Mouse (Mus musculus) spleen, adult 12 weeks (tissue): Measurements from ENCODE around the gene Src.
"Not testable (repeated sequence)": the region's sequence is repeated elsewhere in the genome, so short reads cannot be mapped to it uniquely, and the experiment has no call there.

ENCODE experiments used
- DNase-seq: peaks from one replicate; pipeline ENCODE4 v3.0.0; 2022; ENCODE audit warnings: low spot score

Src gene

DNA sequence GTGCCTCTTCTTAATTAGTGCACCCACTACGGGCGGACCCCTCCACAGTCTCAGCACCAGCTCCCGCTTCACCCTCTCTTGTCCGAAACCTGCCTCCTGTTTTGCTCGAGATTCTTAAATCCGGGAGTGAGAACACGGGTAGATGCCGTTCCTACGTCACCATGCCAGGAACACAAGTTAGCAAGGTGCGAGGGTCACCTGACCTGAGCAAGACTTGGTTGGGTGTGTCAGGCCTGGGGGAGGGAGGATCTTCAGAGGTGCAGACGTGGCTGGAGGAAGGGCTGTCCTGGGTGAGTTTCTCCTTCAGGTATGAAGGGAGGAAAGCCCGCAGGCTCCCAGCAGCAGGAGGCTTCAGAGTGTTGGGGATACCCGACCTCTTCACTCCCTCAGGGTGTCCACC, at the start of gene Src:
Src (plus strand) TSS at position 239 of the 400 bp plus-strand sequence.
- DNase-seq = no peak

DNA sequence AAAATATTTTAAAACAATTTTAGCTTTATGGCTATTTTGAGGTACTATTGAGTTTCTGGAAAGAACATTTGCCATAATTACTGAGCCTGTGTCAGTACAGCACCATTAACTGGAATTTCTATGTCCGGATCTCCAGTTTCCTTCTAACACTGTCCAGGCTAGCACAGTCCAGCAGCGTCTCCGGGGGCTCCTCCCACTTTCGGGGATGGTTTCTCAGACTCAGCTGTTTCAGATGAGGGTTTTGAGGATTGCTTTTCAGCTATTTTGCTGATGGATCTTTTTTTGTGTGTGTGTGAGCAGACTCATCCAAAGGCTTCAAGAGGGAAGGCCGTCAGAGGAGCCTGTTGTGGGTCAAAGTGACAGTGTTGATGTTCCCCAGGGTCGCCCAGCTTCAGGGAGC, 46.5 kb upstream of the Src start:
- no peak for DNase-seq

DNA sequence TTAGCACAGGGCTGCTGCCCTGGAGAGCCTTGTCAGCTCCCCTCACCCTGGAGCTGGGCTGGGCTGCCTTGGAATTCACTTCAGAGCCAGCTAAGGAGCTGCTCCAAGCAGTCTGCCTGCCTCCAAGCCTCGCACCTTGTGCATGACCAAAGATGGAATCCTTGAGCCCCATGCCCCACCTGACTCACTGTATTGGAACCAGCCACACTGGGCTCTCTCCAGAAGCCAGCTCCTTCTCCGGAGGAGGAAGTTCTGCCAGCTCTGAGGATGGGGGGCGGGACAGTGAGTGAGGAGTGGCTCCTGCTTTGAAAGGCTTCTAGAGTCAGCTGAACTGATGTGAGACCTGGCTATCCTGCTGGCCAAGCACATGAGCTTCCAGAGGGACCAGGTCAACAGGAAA, 44.6 kb upstream of the Src start:
- DNase-seq = no peak

DNA sequence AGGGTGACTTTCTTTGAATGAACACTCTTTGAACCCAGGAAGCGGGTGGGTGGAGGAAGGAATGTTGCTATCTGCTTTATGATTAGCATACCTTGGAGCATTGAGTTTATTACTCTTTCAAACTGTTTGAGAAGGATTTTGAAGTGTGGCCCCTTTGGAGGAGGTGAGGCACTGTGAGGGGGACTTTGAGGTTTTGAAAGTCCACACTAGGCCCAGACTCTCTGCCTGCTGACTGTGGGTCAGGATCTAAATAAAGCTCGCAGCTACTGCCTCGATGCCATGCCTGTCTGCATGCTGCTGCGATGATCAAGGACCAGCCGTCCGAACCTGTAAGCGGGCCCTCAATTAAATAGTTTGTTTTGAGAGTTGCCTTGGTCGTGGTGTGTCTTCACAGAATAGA, 43.2 kb upstream of the Src start:
- DNase-seq = no peak

DNA sequence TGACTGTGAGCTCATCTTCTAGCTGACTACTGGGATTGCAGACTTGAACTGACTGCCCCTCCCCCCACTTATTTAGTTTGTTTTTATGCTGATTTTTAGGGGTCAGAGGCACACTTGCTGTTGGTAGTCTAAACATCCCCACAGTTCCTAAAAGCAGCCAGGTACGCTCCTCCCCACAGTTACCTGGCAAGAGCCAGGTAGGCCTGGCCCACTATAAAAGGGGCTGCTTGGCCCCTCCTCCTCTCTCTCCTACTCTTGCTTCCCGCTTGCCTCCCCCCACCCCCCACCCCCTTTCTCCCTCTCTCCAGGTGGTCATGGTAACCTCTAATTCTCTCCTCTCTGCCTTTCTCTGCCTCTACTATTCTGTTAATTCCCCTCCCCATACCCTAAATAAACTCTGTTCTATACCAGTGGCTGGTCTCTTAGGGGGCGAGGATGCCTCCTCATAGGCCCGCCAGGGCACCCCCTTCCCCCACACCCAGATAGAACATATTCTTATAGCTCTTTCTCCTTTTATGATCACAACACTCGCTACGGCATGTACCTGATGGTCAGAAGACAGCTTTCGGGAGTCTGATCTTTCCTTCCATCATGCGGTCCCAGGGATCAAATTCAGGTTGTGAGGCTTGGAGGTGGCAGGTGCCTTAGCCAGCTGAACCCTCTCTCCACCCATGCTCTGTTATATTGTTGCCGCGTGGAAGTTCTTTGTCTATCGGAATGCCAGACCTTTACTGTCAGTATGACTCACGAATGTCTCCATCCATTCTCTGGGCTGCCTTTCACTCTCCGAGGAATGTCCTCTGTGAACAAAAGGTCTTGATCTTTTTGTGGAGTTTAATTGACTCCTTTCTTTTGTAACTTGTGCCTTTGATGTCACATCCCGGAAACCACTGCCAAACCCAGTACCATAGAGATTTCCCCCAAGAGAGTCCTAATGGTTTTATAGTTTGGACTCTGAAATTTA, 42.2 kb upstream of the Src start:
- DNase-seq = no peak

DNA sequence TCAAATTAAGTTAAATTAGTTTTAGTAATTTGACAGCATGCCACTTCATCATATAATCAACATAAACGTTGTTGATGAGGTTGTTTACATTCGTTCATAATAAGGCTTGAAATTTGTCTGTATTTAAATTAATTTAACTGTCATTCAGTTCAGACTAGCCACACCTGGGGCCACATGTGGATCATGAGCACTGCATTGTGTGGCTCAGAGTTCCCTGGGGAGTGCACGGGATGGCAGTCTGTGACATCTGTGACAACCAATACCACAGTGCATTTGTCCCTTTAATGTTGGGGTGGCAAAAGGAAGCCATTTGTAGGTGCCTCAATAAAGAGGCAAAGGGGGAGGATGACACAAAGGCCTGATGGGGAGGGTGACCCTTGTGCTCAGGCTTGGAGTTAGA, 41.2 kb upstream of the Src start:
- no peak for DNase-seq

DNA sequence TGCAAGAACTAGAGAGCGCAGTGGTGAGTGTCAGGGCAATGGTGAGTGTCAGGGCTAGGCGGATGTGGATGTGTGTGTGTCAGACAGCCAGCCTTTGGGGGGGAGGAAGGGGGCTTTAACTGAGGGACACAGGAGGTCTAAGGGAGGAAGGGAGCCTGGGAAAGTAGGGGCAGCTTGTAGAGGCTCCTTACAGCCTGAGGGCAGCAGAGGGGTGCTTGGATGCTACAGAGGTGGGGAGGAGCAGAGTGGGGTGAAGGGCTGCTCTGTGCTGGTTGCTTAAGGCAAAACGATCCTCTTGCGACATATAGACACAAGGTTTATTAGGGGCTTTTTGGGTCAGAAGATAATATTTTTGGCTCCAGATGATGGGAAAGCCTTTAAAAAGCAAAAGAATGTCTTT, 33.4 kb upstream of the Src start:
- DNase-seq = no peak

DNA sequence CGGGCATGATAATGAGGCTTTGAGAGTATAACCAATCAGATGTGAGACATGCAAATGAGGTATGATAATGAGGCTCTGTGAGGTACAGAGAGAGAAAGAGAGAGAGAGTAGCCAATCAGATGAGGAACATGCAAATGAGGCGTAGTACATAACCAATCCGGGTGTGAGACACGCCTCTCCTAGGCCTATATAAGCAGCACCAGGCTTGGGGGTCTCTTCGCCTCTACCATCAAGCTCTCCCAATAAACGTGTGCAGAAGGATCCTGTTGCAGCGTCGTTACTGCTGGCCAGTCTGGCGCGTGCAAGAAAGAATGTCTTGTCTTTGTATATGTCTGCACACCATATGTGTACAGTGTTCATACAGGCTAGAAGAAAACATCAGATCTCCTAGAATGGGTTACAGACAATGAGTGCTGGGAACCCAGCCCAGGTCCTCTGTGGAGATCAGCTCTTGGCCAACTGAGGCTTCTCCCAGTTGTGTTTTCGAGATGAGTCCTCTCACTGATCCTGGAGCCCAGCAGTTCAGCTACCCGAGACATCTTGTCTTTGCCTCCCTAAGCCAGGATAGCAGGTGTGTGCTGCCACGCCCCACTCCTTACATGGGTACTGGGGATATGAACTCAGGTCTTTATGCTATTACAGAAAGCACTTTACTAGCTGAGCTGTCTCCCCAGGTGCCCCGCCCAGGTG, 29.2 kb upstream of the Src start:
- not testable (repeated sequence) for DNase-seq

DNA sequence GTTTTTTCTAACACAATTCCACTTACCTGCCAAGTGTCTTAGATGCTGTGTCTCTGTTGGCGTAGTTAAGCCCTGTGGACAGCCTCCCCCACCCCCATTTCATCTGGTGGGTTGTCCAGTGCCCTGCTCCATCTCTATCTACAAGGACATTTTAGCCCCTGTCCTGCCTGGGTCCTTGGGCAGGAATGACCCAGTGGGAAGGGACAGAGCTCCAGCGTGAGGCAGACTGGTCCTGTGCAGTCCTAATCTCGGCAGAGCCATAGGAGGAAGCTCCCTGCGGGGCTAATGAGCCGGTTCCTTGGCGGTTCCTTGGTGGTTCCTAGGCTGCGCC, 28.7 kb upstream of the Src start:
- no peak for DNase-seq

DNA sequence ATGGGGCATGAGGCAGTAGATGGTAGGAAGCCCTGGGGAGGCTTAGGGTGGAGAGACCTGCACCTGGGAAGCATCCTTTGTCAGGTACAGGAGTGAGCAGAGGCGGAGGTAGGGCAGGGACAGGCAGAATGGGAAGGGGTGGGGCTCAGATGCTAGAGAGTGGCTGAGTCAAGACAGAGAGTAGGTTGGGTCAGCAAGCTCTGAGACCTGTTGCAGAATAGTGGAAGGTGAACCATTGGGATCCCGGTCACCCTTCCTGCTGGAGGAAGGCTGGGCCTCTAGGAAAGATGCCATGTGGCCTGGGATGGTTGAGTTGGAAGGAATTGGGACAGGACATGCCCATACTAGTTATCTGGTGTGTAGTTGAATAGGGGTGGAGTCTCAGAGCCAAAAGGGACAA, 25.9 kb upstream of the Src start:
- DNase-seq = no peak

DNA sequence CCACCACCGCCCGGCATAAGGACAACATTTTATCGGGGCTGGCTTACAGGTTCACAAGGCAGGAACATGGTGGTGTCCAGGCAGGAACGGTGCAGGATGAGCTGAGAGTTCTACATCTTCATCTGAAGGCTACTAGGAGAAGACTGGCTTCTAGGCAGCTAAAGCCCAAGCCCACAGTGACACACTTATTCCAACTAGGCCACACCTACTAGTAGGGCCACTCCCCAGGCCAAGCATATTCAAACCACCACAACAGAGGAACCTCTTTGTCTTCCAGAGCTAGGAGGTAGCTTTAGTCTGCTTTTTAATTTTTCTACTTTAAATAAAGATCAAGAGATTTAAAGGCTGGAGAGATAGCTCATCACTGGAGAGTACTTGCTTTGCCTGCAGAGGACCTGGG, 24.7 kb upstream of the Src start:
- no peak for DNase-seq

DNA sequence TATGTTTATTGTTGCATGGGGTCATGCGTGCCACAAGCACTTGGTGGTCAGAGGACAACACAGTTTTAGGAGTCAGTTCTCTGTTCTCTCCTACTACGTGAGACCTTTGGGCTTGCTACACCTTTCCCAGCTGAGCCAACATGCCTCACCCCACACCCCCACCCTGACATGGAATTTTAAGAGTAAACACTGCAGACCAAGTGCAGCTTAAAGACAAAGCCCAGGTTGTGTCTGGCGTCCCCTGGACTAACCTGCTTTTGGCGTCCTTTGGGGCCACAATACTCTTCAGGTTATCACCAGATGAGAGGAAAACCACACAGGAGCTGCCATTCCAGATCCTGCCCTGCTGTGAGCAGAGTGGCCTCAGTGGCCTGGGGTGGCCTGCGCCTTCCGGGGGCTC, 23.4 kb upstream of the Src start:
- no peak for DNase-seq

DNA sequence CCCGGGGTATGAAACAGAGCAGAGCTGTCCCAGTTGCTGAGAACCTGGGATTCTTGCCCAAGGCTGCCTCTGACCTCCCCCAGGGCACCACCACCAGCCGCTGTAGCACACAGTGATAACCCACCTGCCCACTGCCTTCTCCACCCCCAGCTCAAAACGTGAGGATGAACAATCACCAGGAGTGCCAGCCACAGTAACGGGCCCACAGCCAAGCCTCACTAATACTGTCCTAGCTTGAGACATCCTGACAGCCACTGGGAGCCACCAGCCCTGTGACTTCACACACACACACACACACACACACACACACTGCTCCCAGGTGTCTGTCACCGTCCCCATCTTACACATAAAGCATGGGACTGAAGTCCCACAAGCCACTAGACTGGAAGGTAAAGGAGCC, 22.9 kb upstream of the Src start:
- DNase-seq = no peak

DNA sequence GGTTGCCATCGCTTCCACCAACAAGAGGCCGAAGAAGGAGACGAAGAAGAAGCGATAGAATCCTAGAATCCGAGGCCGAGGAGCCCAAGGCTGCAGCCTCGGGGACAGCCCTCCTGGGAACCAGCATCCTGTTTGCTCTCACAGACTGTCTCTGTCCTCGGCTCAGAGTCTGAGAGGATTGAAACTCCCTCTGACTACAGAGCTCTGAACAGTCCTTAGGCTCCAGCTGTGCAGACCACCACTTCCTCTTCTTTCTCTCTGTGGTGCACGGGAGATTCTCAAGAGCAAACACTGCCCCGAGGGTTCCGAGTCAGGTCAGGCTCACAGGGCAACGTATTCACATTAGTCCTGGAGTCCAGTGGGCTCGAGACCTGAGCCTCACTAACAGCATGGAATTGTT, 22.3 kb upstream of the Src start:
- DNase-seq = no peak

DNA sequence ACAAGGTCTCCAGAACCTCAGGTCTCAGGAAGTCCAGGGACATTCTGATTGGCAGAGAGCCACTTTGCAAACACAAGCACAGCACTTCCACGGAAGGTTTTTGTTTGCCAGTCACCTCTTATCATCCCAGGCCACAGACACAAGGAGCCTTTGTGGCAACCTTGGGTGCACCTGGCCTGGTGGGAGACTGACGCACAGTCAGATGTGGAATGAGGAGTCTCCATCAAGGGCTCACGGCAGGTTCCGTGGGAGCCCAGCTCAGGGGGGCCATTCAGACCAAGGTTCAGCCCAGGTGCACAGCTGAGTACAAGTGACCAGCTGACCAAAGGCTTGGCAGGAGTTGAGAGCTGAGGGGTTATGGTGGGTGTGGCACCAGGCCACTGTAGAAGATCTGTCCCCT, 20.9 kb upstream of the Src start:
- no peak for DNase-seq

DNA sequence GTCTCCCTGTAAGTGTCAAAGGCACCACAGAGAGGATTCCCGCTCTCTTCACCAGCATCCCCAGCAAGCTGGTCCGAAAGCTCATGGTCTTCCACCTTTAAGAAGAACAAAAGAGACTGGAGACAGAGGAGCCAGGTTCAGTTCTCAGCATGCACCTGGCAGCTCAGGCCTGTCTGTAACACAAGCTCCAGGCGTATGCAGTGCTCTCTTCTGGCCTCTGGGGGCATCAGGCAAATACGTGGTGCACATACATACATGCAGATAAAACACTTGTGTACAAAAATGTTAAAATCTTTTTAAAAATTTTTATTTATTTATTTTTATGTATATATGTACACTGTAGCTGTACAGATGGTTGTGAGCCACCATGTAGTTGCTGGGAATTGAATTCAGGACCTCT, 19.7 kb upstream of the Src start:
- no peak for DNase-seq

DNA sequence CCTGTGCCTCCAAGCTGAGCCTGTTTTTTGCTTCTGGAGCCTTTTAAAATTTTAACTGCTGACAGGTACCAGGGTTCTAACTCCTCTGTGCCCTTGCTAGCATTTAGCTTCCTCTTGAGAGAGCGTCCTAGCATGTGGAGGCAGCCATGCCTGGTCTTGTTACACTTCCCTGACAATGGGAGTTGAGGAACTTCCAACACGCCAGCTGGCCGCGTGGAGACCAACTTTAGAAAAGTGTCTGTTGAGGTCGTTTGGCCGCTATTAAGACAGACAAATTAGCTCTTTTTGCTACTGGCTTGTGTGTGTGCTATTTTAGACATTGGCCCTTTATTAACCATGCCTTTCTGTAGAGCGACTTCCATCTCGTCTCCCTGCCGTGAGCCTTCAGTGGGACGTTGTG, 18.4 kb upstream of the Src start:
- no peak for DNase-seq

DNA sequence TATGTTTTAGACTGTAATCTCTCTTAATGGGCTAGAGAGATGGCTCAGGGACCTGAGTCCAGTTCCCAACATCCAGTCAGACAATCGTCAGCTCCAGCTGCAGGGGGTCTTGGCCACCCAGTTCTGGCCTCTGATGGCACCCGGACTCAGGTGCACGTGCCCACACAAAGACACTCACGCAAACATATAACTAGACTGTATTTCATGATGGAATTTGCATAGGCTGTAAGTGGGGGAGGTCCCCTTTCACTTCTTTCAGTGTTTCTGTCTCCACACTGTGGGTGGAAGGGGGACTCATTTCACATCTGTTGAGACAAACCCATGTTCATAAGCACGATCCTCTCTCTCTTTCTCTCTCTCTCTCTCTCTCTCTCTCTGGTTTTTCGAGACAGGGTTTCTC, 17.8 kb upstream of the Src start:
- DNase-seq = no peak

DNA sequence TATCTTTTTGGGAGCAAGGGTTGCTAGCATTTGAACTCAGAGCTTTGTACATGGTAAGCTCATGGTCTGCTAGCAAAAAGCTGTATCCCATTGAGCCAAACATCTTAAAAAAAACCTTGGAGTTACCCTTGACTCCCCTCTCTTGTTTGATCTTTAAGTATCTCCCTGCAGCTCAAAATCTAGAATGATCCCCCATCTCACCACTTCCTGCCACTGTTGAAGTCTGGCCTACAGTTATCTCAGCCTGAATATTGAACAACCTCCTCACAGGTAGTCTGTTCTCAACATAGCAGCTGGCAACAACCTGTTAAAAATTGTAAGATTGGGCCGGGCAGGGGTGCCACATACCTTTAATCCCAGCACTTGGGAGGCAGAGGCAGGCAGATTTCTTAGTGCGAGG, 17.0 kb upstream of the Src start:
- DNase-seq = no peak

DNA sequence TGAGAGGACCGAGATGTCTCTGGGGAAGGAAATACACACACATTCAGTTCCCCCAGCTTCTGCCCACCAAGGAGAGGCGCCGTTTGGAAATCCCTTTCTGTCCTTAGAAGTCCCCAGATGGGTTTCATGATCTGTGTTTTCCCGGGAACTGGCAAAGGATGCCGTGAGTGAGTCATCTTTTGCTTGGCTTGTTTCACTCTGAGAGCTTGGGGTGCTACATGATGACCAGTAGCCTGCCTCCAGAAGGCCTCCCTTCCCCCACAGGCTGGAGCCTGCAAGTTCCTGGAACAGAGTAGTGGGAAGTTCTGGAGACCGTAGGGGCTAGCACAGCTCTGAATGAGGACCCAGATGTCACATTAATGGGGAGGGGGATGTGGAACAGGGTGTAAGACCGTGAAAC, 10.6 kb upstream of the Src start:
- no peak for DNase-seq

DNA sequence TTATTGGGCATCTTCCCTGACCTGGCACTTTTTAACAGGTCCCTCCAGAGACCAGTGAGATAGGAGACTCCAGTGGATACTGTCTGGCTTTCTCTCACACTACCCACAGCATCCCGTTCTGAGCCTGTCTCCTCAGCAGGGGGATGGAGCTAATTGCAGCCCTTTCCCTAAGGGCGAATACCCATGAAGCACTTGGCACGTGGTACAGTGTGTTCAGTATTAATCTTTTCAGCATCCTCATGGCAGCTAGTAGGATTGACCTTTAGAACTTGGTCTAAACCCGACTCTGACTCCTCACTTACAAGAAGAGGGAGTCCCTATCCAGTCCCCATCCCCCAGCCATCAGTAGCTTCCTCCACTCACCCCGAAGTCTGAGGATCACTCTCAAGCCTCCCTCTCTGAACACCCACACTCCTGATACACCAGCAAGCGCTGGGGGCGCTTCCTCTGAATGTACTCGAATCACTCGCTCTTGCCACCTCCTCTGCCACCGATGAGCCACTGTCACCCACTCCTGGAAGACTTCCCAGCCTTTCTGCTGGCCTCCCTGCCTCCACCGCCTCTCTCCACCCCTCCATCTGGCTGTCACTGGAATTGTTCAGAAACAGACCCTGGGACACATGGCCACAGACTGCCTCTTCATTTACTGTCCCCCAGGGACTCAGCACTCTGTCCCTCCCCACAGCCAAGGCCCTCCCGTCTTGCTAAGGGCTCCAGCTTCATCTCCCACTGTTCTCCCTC, 8.3 kb upstream of the Src start:
- DNase-seq = no peak

DNA sequence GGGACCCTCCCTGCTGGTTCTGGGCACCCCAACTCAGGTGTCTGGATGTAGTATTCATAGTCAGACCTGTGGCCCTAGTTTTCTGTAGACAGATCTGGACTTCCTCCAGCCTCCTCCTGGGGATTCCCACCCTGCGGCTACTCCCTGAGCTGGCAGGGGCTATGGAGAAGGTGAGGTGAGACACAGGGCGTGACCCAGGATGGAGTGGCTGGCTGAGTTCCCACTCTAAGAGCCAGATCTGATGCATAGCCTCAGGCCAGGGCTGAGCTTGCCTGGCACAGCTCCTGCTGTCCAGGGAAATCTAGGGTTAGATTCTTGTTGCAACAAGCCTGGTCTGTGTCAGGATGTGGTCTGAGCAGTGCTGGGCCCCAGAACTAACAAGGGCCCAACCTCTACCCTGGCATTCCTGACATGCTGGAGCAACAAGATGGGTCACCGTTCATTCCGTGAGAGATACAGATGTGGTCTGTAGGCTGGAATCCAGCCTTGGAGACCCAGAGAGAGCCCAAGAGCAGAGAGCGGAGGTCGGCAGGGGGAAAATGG, 7.0 kb upstream of the Src start:
- DNase-seq = no peak

DNA sequence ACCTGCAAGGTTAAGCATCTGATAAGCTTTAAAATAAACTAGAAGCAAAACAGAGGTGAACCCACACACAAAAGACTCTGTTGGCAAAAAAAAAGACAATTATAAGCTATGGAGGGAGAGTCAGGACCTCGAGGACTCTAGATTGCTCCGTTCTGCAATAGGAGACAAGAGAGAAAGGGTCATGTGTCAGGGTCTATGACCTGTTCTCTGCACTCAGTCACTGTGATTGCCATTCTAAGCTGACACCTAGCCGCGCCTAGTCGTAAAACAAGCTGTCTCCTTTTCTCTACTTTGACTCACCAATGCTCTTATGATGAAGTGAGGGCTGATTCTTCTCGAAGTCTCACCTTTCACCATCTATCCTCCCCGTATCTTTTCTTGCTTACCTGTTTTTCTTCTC, 5.7 kb upstream of the Src start:
- no peak for DNase-seq
